Mouse (Mus musculus): ENCODE data around the gene Aes. TPM values are rescaled to one million over a fixed set of nuclear protein-coding genes. Genes with fewer than 3 reads are reported as not detected.
A peak's percentile ranks its signal among the peaks of the same experiment; 100 is the strongest.

Aes gene
- polyA plus RNA-seq, 1 experiment, result 152 TPM

DNA sequence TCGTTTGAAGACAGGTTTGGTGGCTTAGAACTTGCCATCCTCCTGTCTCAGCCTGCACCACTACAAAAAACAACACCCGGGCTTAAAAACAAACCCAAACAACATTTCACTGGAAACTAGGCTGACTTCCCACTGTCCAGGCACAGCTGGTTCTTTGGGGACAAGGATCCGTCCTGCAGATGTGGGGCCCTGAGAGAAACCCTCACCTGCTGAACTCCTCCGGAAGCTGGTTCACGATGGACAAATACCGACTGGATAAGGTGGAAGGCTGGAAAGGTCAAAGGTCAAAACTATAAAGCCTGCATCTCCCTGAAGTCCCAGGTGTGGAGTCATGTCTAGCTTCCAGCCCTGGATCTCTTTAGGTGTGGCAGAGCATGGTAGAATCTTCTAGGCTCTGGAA is 39.6 kb downstream of the Aes start:
- no peaks in the 10 kb centered on the region for H3K36me3 ChIP-seq (ENCODE audit: control insufficient read depth)
- peaks cover 36% of the 10 kb centered on the region for H3K4me1 ChIP-seq (ENCODE audit: control insufficient read depth)
- no peaks in the 10 kb centered on the region for H3K9me3 ChIP-seq (ENCODE audit: control insufficient read depth, low read length)
- H3K27me3 ChIP-seq (ENCODE audit: control insufficient read depth), result peaks cover 55% of the 10 kb centered on the region
- no peak overlapping the region for H3K4me3 ChIP-seq (replicated peaks)
- no peak for TF ChIP-seq GATA1 (IDR thresholded peaks at IDR 0.05; ENCODE audit: low read length)
- no peak for TF ChIP-seq TAL1 (IDR thresholded peaks at IDR 0.05; ENCODE audit: low read length)

DNA sequence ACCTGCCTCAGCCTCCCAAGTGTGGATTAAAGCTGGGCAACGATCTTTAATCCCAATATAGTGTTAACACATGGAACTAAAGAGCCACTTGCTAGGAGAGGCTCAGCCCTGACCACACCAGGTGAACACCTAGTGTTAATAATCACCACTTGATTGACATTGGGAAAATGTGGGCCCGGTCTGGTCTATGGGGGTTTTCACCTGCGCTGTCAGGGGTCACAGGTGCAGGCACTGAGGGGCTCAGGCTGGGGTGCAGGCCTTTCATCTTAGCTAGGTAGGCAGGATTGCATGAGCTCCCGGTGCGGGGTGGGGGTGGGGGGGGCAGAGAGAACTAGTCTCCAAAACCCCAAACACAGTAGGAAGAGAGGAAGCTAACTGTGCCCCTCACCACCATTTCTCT is 40.3 kb downstream of the Aes start:
- Histone ChIP-seq H3K4me3 (replicated peaks) (no peak overlapping the region), H3K4me1 (ENCODE audit: control insufficient read depth) (peaks cover 43% of the 10 kb centered on the region), H3K36me3 (ENCODE audit: control insufficient read depth) (no peaks in the 10 kb centered on the region), H3K9me3 (ENCODE audit: control insufficient read depth, low read length) (no peaks in the 10 kb centered on the region), H3K27me3 (ENCODE audit: control insufficient read depth) (peaks cover 47% of the 10 kb centered on the region)
- TF ChIP-seq GATA1 (IDR thresholded peaks at IDR 0.05; ENCODE audit: low read length) (no peak), TAL1 (IDR thresholded peaks at IDR 0.05; ENCODE audit: low read length) (no peak)

GRCm38 (mm10) chr10:81600096-81600495 is 40.8 kb downstream of the Aes start:
- Histone ChIP-seq H3K4me3 (replicated peaks) (no peak overlapping the region), H3K36me3 (ENCODE audit: control insufficient read depth) (no peaks in the 10 kb centered on the region), H3K4me1 (ENCODE audit: control insufficient read depth) (peaks cover 48% of the 10 kb centered on the region), H3K9me3 (ENCODE audit: control insufficient read depth, low read length) (no peaks in the 10 kb centered on the region), H3K27me3 (ENCODE audit: control insufficient read depth) (peaks cover 43% of the 10 kb centered on the region)
- no peak for TF ChIP-seq GATA1 (IDR thresholded peaks at IDR 0.05; ENCODE audit: low read length)
- TF ChIP-seq TAL1 (IDR thresholded peaks at IDR 0.05; ENCODE audit: low read length), result no peak

DNA sequence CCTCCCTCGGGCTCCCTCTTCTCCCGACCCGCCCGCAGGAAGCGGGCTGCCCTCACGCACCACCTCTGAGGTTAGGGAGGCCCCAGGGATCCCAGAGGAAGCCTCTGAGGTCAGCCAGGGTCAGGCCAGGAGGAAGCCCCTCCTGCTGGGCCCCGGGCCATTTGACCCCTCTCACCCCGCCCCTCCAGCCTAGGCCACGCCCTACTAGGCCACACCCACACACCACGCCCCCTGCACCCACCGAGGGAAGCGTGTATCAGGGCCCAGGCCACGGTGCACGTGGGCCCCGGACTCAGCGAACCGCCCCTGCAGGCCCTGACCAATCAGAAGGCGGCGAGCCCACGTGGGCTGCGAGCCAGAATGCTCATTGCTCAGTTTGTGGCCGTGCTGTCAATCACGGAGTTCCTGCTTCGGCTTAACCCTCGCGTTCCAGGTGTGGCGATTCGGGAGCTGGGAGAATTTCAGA is 41.5 kb downstream of the Aes start, which contains the start of gene Tle6:
Tle6 (minus strand) TSS at position 336 of the 466 bp plus-strand sequence.
- Histone ChIP-seq H3K4me1 (ENCODE audit: control insufficient read depth) (peaks cover 54% of the 10 kb centered on the region), H3K9me3 (ENCODE audit: control insufficient read depth, low read length) (no peaks in the 10 kb centered on the region), H3K27me3 (ENCODE audit: control insufficient read depth) (peaks cover 36% of the 10 kb centered on the region), H3K36me3 (ENCODE audit: control insufficient read depth) (no peaks in the 10 kb centered on the region), H3K4me3 (replicated peaks) (peak within 1 kb of the TSS; percentile 64)
- TF ChIP-seq TAL1 (IDR thresholded peaks at IDR 0.05; ENCODE audit: low read length) (no peak), GATA1 (IDR thresholded peaks at IDR 0.05; ENCODE audit: low read length) (no peak)

- peak overlapping the region; percentile 64 for H3K4me3 ChIP-seq (replicated peaks)
- H3K9me3 ChIP-seq (ENCODE audit: control insufficient read depth, low read length), result no peaks in the 10 kb centered on the region
- no peaks in the 10 kb centered on the region for H3K36me3 ChIP-seq (ENCODE audit: control insufficient read depth)
- no peak for TF ChIP-seq GATA1 (IDR thresholded peaks at IDR 0.05; ENCODE audit: low read length)
- peaks cover 59% of the 10 kb centered on the region for H3K4me1 ChIP-seq (ENCODE audit: control insufficient read depth)
- peaks cover 29% of the 10 kb centered on the region for H3K27me3 ChIP-seq (ENCODE audit: control insufficient read depth)
Measured at GRCm38 (mm10) chr10:81601396-81601905, 42.2 kb downstream of the Aes start.

- H3K4me1 ChIP-seq (ENCODE audit: control insufficient read depth), result peaks cover 62% of the 10 kb centered on the region
- TF ChIP-seq GATA1 (IDR thresholded peaks at IDR 0.05; ENCODE audit: low read length) (no peak), TAL1 (IDR thresholded peaks at IDR 0.05; ENCODE audit: low read length) (no peak)
- H3K36me3 ChIP-seq (ENCODE audit: control insufficient read depth), result peaks cover 2% of the 10 kb centered on the region
- H3K27me3 ChIP-seq (ENCODE audit: control insufficient read depth), result peaks cover 17% of the 10 kb centered on the region
- no peaks in the 10 kb centered on the region for H3K9me3 ChIP-seq (ENCODE audit: control insufficient read depth, low read length)
- H3K4me3 ChIP-seq (replicated peaks), result no peak overlapping the region
Measured at GRCm38 (mm10) chr10:81602741-81603151, 43.5 kb downstream of the Aes start.

DNA sequence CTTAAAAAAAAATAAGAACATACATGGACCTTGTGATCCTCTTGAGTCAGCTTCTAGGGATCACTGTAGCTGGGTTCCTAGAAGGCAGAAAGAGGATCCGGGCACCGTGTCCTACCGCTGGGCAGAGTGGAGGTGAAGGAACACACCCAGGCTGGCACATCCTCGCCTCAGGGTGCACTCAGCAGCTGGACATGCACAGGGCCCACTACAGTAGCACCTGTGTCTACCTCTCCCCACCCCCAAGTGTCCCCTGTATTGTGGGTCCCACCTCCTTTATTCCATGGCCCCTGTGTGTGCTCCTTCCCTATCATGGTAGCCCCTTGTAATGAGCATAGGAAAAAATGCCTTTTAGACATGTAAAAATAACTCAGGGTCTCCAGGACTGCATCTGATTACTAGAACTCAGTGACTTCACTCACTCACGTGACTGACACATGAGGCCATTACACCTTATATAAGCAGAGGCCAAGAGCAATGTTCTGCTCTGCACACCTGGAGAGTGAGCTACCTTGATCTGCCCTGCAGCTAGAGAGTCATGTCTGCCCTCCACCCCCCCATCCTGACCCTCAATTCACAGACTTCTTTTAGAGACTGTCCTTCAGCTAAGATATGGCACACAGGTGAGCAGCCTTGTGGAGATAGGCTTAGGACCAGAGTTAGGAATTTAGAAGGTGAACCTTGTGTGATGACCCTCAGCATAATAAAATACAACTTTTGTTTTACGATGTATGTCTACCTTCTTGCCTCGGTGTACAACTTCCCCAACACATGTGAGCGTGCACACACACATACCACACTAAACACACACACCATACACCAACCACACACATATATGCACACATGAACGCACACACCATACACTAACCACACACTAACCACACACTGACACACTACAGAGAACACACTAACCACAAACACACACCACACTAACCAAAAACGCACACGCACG is 45.0 kb downstream of the Aes start:
- H3K4me1 ChIP-seq (ENCODE audit: control insufficient read depth), result peaks cover 62% of the 10 kb centered on the region
- peaks cover 18% of the 10 kb centered on the region for H3K36me3 ChIP-seq (ENCODE audit: control insufficient read depth)
- peak overlapping the region; percentile 68 for H3K4me3 ChIP-seq (replicated peaks)
- no peaks in the 10 kb centered on the region for H3K9me3 ChIP-seq (ENCODE audit: control insufficient read depth, low read length)
- TF ChIP-seq TAL1 (IDR thresholded peaks at IDR 0.05; ENCODE audit: low read length), result no peak
- TF ChIP-seq GATA1 (IDR thresholded peaks at IDR 0.05; ENCODE audit: low read length), result no peak
- peaks cover 5% of the 10 kb centered on the region for H3K27me3 ChIP-seq (ENCODE audit: control insufficient read depth)

DNA sequence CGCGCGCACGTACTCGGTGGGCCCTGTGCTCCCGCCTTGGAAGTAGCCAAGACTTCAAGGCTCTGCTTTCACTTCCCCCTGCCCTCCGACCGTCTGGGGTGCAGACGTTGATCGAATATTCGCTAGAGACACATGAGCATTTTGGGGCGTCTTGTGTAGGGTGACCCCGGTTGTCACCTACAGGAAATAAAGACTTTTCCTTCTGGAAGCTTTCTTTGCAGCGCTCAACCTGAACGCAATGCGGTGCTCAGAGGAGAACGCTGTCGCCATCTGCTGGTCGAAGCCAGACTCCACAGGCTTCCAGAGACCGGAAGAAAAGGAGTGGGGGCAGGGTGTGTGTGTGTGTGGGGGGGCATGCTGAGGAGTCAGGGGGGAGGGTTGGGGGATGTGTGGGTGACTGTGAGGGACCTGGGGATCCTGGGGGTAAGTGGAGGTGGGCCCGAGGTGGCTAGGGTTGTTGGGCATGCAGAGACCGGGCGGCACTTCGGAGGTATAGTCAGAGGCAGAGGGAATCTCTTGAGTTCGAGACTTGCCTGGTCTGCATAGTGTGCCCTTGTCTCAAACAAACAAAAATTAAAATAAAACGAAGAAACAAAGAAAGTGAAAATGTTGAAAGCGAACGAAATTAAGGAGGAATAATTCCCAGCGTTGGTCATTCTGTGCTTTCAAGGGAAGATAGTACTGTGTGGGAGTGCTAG is 45.8 kb downstream of the Aes start:
- H3K36me3 ChIP-seq (ENCODE audit: control insufficient read depth), result peaks cover 20% of the 10 kb centered on the region
- H3K27me3 ChIP-seq (ENCODE audit: control insufficient read depth), result no peaks in the 10 kb centered on the region
- peaks cover 57% of the 10 kb centered on the region for H3K4me1 ChIP-seq (ENCODE audit: control insufficient read depth)
- peak overlapping the region; percentile 68 for H3K4me3 ChIP-seq (replicated peaks)
- no peaks in the 10 kb centered on the region for H3K9me3 ChIP-seq (ENCODE audit: control insufficient read depth, low read length)
- TF ChIP-seq TAL1 (IDR thresholded peaks at IDR 0.05; ENCODE audit: low read length), result no peak
- no peak for TF ChIP-seq GATA1 (IDR thresholded peaks at IDR 0.05; ENCODE audit: low read length)

DNA sequence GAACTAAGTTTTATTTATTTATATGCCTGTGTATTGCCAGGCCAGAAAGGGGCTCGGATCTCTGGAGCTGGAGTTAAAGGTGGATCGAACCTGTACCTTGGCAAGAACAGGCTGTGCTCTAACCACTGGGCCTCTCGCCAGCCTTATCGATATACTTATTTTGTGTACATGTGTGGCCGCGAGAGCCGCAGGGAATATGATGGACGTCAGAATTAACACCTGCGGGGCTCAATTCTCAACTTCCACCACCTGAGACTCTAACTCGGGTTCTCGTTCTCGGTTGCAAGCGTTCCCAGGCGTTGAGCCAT is 46.3 kb downstream of the Aes start:
- H3K27me3 ChIP-seq (ENCODE audit: control insufficient read depth), result no peaks in the 10 kb centered on the region
- TF ChIP-seq GATA1 (IDR thresholded peaks at IDR 0.05; ENCODE audit: low read length) (no peak), TAL1 (IDR thresholded peaks at IDR 0.05; ENCODE audit: low read length) (no peak)
- H3K36me3 ChIP-seq (ENCODE audit: control insufficient read depth), result peaks cover 20% of the 10 kb centered on the region
- H3K4me1 ChIP-seq (ENCODE audit: control insufficient read depth), result peaks cover 52% of the 10 kb centered on the region
- peak overlapping the region; percentile 68 for H3K4me3 ChIP-seq (replicated peaks)
- no peaks in the 10 kb centered on the region for H3K9me3 ChIP-seq (ENCODE audit: control insufficient read depth, low read length)
